Mouse (Mus musculus): ENCODE data around the gene Qrfpr. TPM values are rescaled to one million over a fixed set of nuclear protein-coding genes. Genes with fewer than 3 reads are reported as not detected.

Qrfpr gene
- total and polyA plus RNA-seq, 3 experiments, result not detected

DNA sequence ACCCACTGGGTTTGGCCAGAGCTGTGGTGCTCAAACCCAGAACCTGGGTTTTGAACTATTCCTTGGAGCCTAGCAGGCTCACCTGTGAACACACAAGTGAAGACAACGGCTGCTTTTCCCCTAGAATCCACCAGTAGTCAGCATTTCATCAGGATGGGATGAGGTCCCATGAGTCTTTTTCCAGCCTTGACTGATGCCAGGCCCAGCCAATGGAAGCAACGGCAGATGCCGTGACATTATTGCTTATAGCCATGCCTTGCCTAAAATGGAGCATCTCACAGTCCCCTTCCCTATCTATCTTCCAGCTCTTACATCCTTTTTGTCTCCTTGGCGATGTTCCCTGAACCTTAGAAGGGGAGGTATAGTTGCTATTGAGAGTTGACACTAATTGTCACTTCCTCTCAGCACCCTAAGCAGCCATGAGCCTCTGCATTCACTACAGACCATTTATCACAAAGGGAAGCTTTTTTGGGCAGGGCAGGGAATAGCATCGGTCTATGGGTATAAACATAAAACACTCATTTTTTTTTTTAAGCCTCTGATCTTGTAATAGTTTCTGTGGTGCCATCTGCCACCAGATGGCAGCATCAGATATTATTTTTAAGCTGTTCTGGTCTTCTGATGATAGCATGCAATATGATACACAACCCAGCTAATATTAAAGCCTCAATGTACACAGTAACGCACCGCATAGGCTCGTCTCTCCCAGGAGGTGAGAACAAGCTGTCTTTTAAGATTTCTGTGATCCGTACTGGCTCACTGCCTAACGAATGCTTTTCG is 12.1 kb downstream of the Qrfpr start:
- no peak overlapping the region for H3K4me3 ChIP-seq (replicated peaks in 1 of 3; ENCODE audit: low read depth in 2 of 3, low read length in 2 of 3, poor library complexity in 1 of 3)
- dilution Hi-C loops (cut with MboI; ENCODE audit: extremely low pct_ligation_motif_present, extremely low pct_unique_long_range_greater_than_20kb, low sequenced_read_pairs) (no loop called here), in situ Hi-C loops (cut with MboI; ENCODE audit: low pct_ligation_motif_present, low pct_unique_long_range_greater_than_20kb, low sequenced_read_pairs) (loop anchor here (5.0 kb wide), 2 partner anchors 122 to 282 kb away; no protein-coding TSS in a partner anchor)
- no peaks in the 10 kb centered on the region for H3K27me3 ChIP-seq (replicated peaks)
- no peaks in the 10 kb centered on the region for H3K36me3 ChIP-seq (replicated peaks in 1 of 2; ENCODE audit: control insufficient read depth in 1 of 2, insufficient read depth in 1 of 2, low read length in 1 of 2)
- no peak overlapping the region for H3K27ac ChIP-seq (ENCODE audit: insufficient read depth, low read depth)
- no peaks in the 10 kb centered on the region for H3K79me2 ChIP-seq (replicated peaks; ENCODE audit: control insufficient read depth, extremely low read depth, insufficient read depth, poor library complexity, severe bottlenecking)
- DNase-seq (ENCODE audit: extremely low read depth), result peak; percentile 65
- peaks cover 5 to 41% of the 10 kb centered on the region in 2 experiments; a peak in 3 of 4 replicates for H3K4me1 ChIP-seq (ENCODE audit: control insufficient read depth in 1 of 2, insufficient read depth in 2 of 2)
- H3K9ac ChIP-seq (ENCODE audit: insufficient read depth, low read depth), result no peak overlapping the region
- H3K9me3 ChIP-seq (replicated peaks; ENCODE audit: low read length), result no peaks in the 10 kb centered on the region
- H3K4me2 ChIP-seq (ENCODE audit: insufficient read depth, low read depth, poor library complexity, severe bottlenecking), result no peak overlapping the region
- no peak for TF ChIP-seq RCOR1 (conservative IDR thresholded peaks at IDR 0.05; ENCODE audit: low read depth, low read length)
- TF ChIP-seq ZKSCAN1 (IDR thresholded peaks at IDR 0.05; ENCODE audit: borderline replicate concordance, low read depth, low read length), result no peak
- no peak for TF ChIP-seq POLR2A (IDR thresholded peaks at IDR 0.05; ENCODE audit: low read depth, low read length)
- peak; percentile 23 to 88; a peak in 3 of 4 replicates for TF ChIP-seq CTCF (conservative IDR thresholded peaks at IDR 0.05 in 1 of 2, IDR thresholded peaks at IDR 0.05 in 1 of 2; ENCODE audit: low read depth in 2 of 2, low read length in 2 of 2)
- TF ChIP-seq SMC3 (IDR thresholded peaks at IDR 0.05; ENCODE audit: low read depth, low read length), result peak; percentile 93
- peak; percentile 90 for TF ChIP-seq ZNF384 (IDR thresholded peaks at IDR 0.05; ENCODE audit: low read depth, low read length)
- TF ChIP-seq ZC3H11A (IDR thresholded peaks at IDR 0.05; ENCODE audit: low read depth, low read length), result peak; percentile 82
- peak; percentile 83 for TF ChIP-seq RAD21 (IDR thresholded peaks at IDR 0.05; ENCODE audit: low read depth, low read length)

DNA sequence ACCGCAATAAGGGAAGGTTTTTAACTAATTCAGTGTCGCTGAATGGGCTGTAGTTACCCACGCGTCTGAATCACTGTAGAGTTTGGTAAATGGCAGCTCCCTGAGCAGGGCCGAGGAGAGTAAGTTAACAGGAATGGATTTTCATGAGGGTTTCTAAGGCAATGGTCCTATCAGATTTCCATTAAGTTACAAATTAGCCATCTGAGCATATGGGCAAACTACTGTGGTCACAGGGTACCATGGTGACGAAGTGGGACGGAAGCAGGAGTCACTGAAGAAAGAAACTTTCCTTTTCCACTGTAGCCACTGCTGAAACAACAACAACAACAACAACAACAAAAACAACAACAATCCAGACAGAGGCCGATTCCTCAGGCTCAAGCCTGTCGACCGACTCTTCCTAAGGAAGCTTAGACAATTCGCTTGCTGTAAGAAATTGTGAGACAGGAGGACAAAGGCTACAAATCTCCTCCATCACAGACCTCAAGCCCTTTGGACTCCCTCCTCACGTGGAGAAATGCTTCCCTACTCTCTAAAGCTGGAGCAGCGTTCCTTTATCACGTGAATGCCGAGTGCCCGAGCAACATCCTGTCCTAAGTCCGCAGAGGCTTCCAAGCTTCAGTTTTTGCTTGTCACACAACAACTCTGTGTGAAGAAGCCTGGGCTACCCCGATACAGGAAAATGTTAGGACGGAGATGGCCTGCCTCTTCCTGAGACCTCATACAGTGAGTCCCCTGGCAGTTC is 14.4 kb downstream of the Qrfpr start:
- in situ Hi-C loops (cut with MboI; ENCODE audit: low pct_ligation_motif_present, low pct_unique_long_range_greater_than_20kb, low sequenced_read_pairs), result no loop called here
- H3K27me3 ChIP-seq (replicated peaks), result no peaks in the 10 kb centered on the region
- no peaks in the 10 kb centered on the region for H3K36me3 ChIP-seq (replicated peaks in 1 of 2; ENCODE audit: control insufficient read depth in 1 of 2, insufficient read depth in 1 of 2, low read length in 1 of 2)
- TF ChIP-seq NELFE (IDR thresholded peaks at IDR 0.05; ENCODE audit: low read depth, low read length) (no peak), TBP (conservative IDR thresholded peaks at IDR 0.05; ENCODE audit: low read depth, low read length) (no peak), POLR2A (IDR thresholded peaks at IDR 0.05; ENCODE audit: low read depth, low read length) (no peak), GABPA (IDR thresholded peaks at IDR 0.05; ENCODE audit: insufficient replicate concordance, low read depth, low read length) (no peak), RAD21 (IDR thresholded peaks at IDR 0.05; ENCODE audit: low read depth, low read length) (no peak), ZKSCAN1 (IDR thresholded peaks at IDR 0.05; ENCODE audit: borderline replicate concordance, low read depth, low read length) (no peak), CTCF (conservative IDR thresholded peaks at IDR 0.05 in 1 of 2, IDR thresholded peaks at IDR 0.05 in 1 of 2; ENCODE audit: low read depth in 2 of 2, low read length in 2 of 2) (no peak), JUND (conservative IDR thresholded peaks at IDR 0.05; ENCODE audit: low read depth, low read length) (no peak), SMC3 (IDR thresholded peaks at IDR 0.05; ENCODE audit: low read depth, low read length) (no peak), USF1 (IDR thresholded peaks at IDR 0.05; ENCODE audit: low read depth, low read length) (no peak), ZMIZ1 (IDR thresholded peaks at IDR 0.05; ENCODE audit: low read depth, low read length) (no peak), BHLHE40 (IDR thresholded peaks at IDR 0.05; ENCODE audit: low read depth, low read length) (no peak), NRF1 (IDR thresholded peaks at IDR 0.05; ENCODE audit: low read depth, low read length) (no peak), ZNF384 (IDR thresholded peaks at IDR 0.05; ENCODE audit: low read depth, low read length) (no peak), MXI1 (IDR thresholded peaks at IDR 0.05; ENCODE audit: low read depth, low read length) (no peak), EP300 (IDR thresholded peaks at IDR 0.05; ENCODE audit: low read length) (no peak), UBTF (IDR thresholded peaks at IDR 0.05; ENCODE audit: low read depth, low read length) (no peak), USF2 (conservative IDR thresholded peaks at IDR 0.05; ENCODE audit: low read depth, low read length) (no peak), CHD1 (IDR thresholded peaks at IDR 0.05; ENCODE audit: low read depth, low read length) (no peak), ZC3H11A (IDR thresholded peaks at IDR 0.05; ENCODE audit: low read depth, low read length) (no peak)
- H3K4me3 ChIP-seq (replicated peaks in 1 of 3; ENCODE audit: low read depth in 2 of 3, low read length in 2 of 3, poor library complexity in 1 of 3), result no peak overlapping the region
- DNase-seq (ENCODE audit: extremely low read depth), result no peak
- H3K27ac ChIP-seq (ENCODE audit: insufficient read depth, low read depth), result no peak overlapping the region
- no peak overlapping the region for H3K4me2 ChIP-seq (ENCODE audit: insufficient read depth, low read depth, poor library complexity, severe bottlenecking)
- H3K79me2 ChIP-seq (replicated peaks; ENCODE audit: control insufficient read depth, extremely low read depth, insufficient read depth, poor library complexity, severe bottlenecking), result no peaks in the 10 kb centered on the region
- no peaks in the 10 kb centered on the region for H3K9me3 ChIP-seq (replicated peaks; ENCODE audit: low read length)
- dilution Hi-C loops (cut with MboI; ENCODE audit: extremely low pct_ligation_motif_present, extremely low pct_unique_long_range_greater_than_20kb, low sequenced_read_pairs), result no loop called here
- H3K4me1 ChIP-seq (ENCODE audit: control insufficient read depth in 1 of 2, insufficient read depth in 2 of 2), result peaks cover 5 to 21% of the 10 kb centered on the region in 2 experiments; a peak in 3 of 4 replicates
- no peak overlapping the region for H3K9ac ChIP-seq (ENCODE audit: insufficient read depth, low read depth)

Measured in CH12.LX (cell line).